Mouse (Mus musculus) megakaryocyte progenitor cell, adult 5-6 weeks (primary cell): Measurements from ENCODE around the gene Dpep3. TPM values are rescaled to one million over a fixed set of nuclear protein-coding genes. Genes with fewer than 3 reads are reported as not detected.

Experiments used
- ATAC-seq: replicated peaks from 2 replicates; pipeline ENCODE4 v1.8.0; 2016; ENCODE audit warnings: mild to moderate bottlenecking, moderate TSS enrichment, inconsistent platforms; ENCODE audit not compliant: poor library complexity
- total RNA-seq, 2 experiments: library from RNA; stranded (forward) in 1 of 2; stranded (reverse) in 1 of 2; fragments of 157-497, 149-512 nt in 1 of 2; fragments of 200-1000 nt in 1 of 2; gene quantifications; 2 replicates each; pipeline versions ENCODE4 v1.2.3 to v1.2.4; 2015 to 2017

Gene Dpep3
- total RNA-seq, 2 experiments from 2014 or later, result not detected

GRCm38 (mm10) chr8:105936866-105937475, 42.3 kb downstream of the Dpep3 start:
- ATAC-seq, result peak; percentile 81

- no peak for ATAC-seq
Measured at GRCm38 (mm10) chr8:105935863-105936603, 43.2 kb downstream of the Dpep3 start.

DNA sequence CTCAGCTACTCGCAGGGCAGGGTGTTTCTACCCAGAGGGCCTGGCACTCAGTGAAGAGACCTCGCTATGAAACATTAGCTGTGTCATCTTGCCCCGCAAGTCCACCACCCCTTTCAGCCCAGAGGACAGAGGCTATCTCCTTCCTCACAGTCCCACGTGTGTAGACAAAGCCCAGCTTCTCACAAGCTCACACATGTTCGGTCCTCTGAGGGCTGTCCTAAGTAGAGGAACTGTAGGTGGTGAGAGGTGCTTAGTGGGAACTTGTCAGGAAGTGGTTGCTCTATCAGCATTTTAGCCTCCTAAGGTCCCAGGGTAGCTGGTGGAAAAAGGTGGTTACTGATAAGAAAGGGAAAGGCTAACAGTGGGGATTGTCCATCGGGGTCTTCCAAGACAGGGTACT, 44.1 kb downstream of the Dpep3 start:
- no peak for ATAC-seq

DNA sequence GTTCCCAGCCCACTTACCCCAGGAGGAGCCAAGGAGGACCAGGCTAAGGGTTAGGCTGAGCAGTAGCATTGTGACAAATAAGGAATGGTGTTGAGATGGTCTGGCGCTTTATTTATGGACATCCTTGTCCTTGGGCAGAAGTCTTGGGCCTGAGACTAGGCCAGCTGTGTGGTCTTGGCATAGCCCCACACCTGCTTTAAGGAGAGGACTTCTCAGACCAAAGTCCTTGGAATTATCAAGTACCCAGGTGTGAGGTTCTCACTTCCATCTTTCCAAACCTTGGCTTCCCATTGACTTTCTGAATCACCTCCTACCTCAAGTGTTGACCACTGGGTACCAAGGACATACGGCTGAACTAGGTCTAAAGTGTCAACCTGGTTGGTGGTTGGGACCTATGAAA, 45.5 kb downstream of the Dpep3 start, which contains the start of gene Ctrl:
Gene Ctrl, minus strand, starts transcription at position 101 of the 400 bp plus-strand sequence.
- no peak for ATAC-seq

DNA sequence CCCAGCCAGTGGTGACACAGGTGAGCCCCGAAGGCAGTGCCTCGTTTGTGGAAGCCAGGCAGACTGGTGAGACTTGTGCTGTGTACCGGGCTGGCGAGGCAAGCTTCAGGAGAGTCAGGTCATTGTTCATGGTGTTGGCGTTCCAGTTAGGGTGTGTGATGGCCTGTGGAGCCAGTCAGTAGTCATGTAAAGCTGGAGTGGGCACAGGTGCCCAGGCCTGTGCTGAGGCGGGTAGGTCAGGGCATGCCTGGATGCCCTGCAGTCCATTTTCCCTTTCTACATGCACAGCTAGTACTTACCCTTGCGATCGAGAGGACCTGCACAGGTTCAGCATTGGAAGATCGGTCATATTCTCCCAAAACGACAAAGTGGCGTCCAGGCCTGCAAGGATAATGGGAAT, 46.7 kb downstream of the Dpep3 start:
- ATAC-seq, result no peak

GRCm38 (mm10) chr8:105931271-105931670, 48.0 kb downstream of the Dpep3 start:
- no peak for ATAC-seq

DNA sequence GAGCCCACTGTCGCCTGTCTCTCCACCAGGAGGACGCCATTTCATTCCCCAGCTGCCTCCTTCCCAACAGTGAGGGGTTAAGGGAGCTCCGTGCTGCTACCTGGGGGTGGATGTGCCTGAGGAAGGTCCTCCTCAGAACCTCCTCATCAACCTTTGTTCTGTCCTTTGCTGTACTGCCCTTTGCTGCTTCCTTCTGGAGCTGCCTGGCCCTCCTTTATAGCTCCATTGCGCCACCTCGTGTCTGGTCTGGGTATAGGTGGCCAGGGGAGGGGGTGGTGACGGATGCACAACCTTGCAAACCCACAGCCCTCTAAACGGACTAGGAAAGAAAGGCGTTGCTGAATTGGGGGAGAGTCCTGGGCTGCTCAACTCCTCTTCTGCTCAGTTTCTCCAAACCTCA, 48.6 kb downstream of the Dpep3 start:
- ATAC-seq, result peak; percentile 97

DNA sequence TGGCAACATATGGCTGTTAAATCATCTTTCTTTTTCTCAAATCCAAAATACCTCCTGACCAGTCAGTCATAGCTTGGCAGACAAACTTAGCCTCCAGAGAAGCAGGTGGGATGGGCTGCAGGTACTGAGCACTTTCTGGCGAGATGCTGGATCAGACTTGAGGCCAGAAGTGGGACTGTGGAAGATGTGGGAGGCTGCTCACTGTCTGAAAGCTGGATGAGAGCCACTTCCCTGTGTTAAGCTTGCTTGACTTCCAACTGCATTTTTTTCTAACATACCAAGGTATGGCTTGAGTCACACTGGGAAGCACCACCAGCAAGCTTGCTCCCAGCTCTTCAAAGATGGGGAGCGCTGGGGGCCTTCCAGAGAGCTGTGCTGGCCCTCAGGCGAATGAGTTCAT, 54.1 kb downstream of the Dpep3 start:
- ATAC-seq, result no peak

Other genes starting within 250 kb of the Dpep3 start
- gene Gfod2, start 220.8 kb downstream of the Dpep3 start, total RNA-seq (2015), result 0.74 and 1.0 TPM in 2 replicates
- 1.4 and 4.2 TPM in 2 replicates for gene Gfod2, start 220.8 kb downstream of the Dpep3 start, total RNA-seq (2017)
- 12.6 and 13.2 TPM in 2 replicates for gene Ranbp10, start 152.1 kb downstream of the Dpep3 start, total RNA-seq (2015)
- gene Ranbp10, start 152.1 kb downstream of the Dpep3 start, total RNA-seq (2017), result 7.7 and 9.2 TPM in 2 replicates
- not detected in 2 replicates for gene Tsnaxip1, start 151.7 kb downstream of the Dpep3 start, total RNA-seq (2015)
- gene Tsnaxip1, start 151.7 kb downstream of the Dpep3 start, total RNA-seq (2017), result not detected in 2 replicates
- gene Cenpt, start 126.2 kb downstream of the Dpep3 start, total RNA-seq (2015), result 18.3 and 21.2 TPM in 2 replicates
- 14.4 and 20.1 TPM in 2 replicates for gene Cenpt, start 126.2 kb downstream of the Dpep3 start, total RNA-seq (2017)
- gene Thap11, start 124.3 kb downstream of the Dpep3 start, total RNA-seq (2015), result 30.9 and 32.4 TPM in 2 replicates
- 25.1 and 28.5 TPM in 2 replicates for gene Thap11, start 124.3 kb downstream of the Dpep3 start, total RNA-seq (2017)
- gene Nutf2, start 118.8 kb downstream of the Dpep3 start, total RNA-seq (2015), result 261 and 316 TPM in 2 replicates
- gene Nutf2, start 118.8 kb downstream of the Dpep3 start, total RNA-seq (2017), result 26.3 and 49.1 TPM in 2 replicates
- gene Edc4, start 98.5 kb downstream of the Dpep3 start, total RNA-seq (2015), result 13.2 and 17.1 TPM in 2 replicates
- 27.6 and 33.2 TPM in 2 replicates for gene Edc4, start 98.5 kb downstream of the Dpep3 start, total RNA-seq (2017)
- 0.57 TPM in 1 of 2 replicates, not detected in the other for gene Nrn1l, start 85.9 kb downstream of the Dpep3 start, total RNA-seq (2015)
- not detected in 2 replicates for gene Nrn1l, start 85.9 kb downstream of the Dpep3 start, total RNA-seq (2017)
- 13.4 and 14.8 TPM in 2 replicates for gene Pskh1, start 79.0 kb downstream of the Dpep3 start, total RNA-seq (2015)
- gene Pskh1, start 79.0 kb downstream of the Dpep3 start, total RNA-seq (2017), result 19.9 and 20.2 TPM in 2 replicates
- 0.22 and 3.2 TPM in 2 replicates for gene Ctrl, start 45.6 kb downstream of the Dpep3 start, total RNA-seq (2015)
- gene Ctrl, start 45.6 kb downstream of the Dpep3 start, total RNA-seq (2017), result 2.2 TPM in 1 of 2 replicates, not detected in the other
- 127 and 155 TPM in 2 replicates for gene Psmb10, start 41.0 kb downstream of the Dpep3 start, total RNA-seq (2015)
- 58.8 and 66.5 TPM in 2 replicates for gene Psmb10, start 41.0 kb downstream of the Dpep3 start, total RNA-seq (2017)
- gene Lcat, start 36.0 kb downstream of the Dpep3 start, total RNA-seq (2015), result 0.83 TPM in 1 of 2 replicates, not detected in the other
- 0.12 TPM in 1 of 2 replicates, not detected in the other for gene Lcat, start 36.0 kb downstream of the Dpep3 start, total RNA-seq (2017)
- 2.0 and 3.5 TPM in 2 replicates for gene Slc12a4, start 13.3 kb downstream of the Dpep3 start, total RNA-seq (2015)
- gene Slc12a4, start 13.3 kb downstream of the Dpep3 start, total RNA-seq (2017), result 7.7 and 8.4 TPM in 2 replicates
- 7.9 and 12.0 TPM in 2 replicates for gene Dus2, start 11.9 kb upstream of the Dpep3 start, total RNA-seq (2015)
- 10.8 and 20.3 TPM in 2 replicates for gene Dus2, start 11.9 kb upstream of the Dpep3 start, total RNA-seq (2017)
- not detected in 2 replicates for gene Dpep2nb, start 26.5 kb upstream of the Dpep3 start, total RNA-seq (2015)
- gene Dpep2nb, start 26.5 kb upstream of the Dpep3 start, total RNA-seq (2017), result not detected in 2 replicates
- 8.6 and 12.0 TPM in 2 replicates for gene Ddx28, start 32.5 kb upstream of the Dpep3 start, total RNA-seq (2015)
- 18.2 and 20.8 TPM in 2 replicates for gene Ddx28, start 32.5 kb upstream of the Dpep3 start, total RNA-seq (2017)
- gene Nfatc3, start 79.4 kb upstream of the Dpep3 start, total RNA-seq (2015), result 112 and 126 TPM in 2 replicates
- gene Nfatc3, start 79.4 kb upstream of the Dpep3 start, total RNA-seq (2017), result 25.2 and 32.7 TPM in 2 replicates
- gene Esrp2, start 157.5 kb upstream of the Dpep3 start, total RNA-seq (2015), result not detected in 2 replicates
- gene Esrp2, start 157.5 kb upstream of the Dpep3 start, total RNA-seq (2017), result not detected in 2 replicates
- gene Pla2g15, start 171.0 kb upstream of the Dpep3 start, total RNA-seq (2015), result 18.6 and 20.1 TPM in 2 replicates
- 16.0 and 18.8 TPM in 2 replicates for gene Pla2g15, start 171.0 kb upstream of the Dpep3 start, total RNA-seq (2017)
- gene Slc7a6, start 189.4 kb upstream of the Dpep3 start, total RNA-seq (2015), result 25.3 and 32.8 TPM in 2 replicates
- gene Slc7a6, start 189.4 kb upstream of the Dpep3 start, total RNA-seq (2017), result 20.8 and 27.6 TPM in 2 replicates
- 43.4 and 54.2 TPM in 2 replicates for gene Slc7a6os, start 231.5 kb upstream of the Dpep3 start, total RNA-seq (2015)
- gene Slc7a6os, start 231.5 kb upstream of the Dpep3 start, total RNA-seq (2017), result 39.5 and 47.7 TPM in 2 replicates
- gene Prmt7, start 231.5 kb upstream of the Dpep3 start, total RNA-seq (2015), result 14.6 and 16.2 TPM in 2 replicates
- gene Prmt7, start 231.5 kb upstream of the Dpep3 start, total RNA-seq (2017), result 41.0 and 45.8 TPM in 2 replicates